Mouse (Mus musculus): ENCODE data around the gene Tead1. TPM values are rescaled to one million over a fixed set of nuclear protein-coding genes. Genes with fewer than 3 reads are reported as not detected.

Gene Tead1
- polyA plus RNA-seq, 1 experiment: 18.8 TPM

DNA sequence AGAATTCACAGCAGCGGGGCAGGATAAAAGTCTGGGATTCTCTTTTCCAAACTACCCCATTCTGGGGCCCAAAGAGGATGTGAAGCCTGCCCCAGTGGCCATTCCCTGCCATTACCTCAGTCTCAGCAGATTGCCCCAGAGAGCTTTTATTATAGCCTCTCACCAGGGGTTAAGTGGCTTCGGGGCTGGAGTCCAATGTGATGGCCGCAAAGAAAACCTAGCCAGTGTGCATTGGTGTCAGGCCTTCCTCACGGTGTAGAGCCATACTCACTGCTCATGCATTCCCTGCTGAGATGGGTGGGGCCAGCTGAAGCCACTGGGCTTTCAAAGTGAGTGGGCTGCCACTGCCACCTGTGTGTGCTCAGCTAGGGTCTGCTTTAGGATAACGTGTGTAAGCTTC is 175.4 kb downstream of the Tead1 start:
- Histone ChIP-seq H3K79me2 (ENCODE audit: control insufficient read depth, insufficient read depth) (no peaks in the 10 kb centered on the region), H3K4me2 (ENCODE audit: low read depth) (no peak overlapping the region), H3ac (ENCODE audit: control insufficient read depth, insufficient read length) (no peak overlapping the region), H3K27me3 (ENCODE audit: control insufficient read depth, insufficient read depth, insufficient read length) (no peaks in the 10 kb centered on the region), H3K36me3 (ENCODE audit: control insufficient read depth, insufficient read depth) (peaks cover 22% of the 10 kb centered on the region), H3K4me3 (no peak overlapping the region)
- TF ChIP-seq MYOG (IDR thresholded peaks at IDR 0.05; ENCODE audit: control insufficient read depth in 1 of 3, insufficient read depth in 1 of 3, insufficient read length in 2 of 3, low read depth in 2 of 3) (no peak), POLR2A (IDR thresholded peaks at IDR 0.05; ENCODE audit: insufficient read length, low read depth) (no peak), TCF3 (IDR thresholded peaks at IDR 0.05; ENCODE audit: insufficient read length, low read depth) (no peak), POLR2AphosphoS2 (IDR thresholded peaks at IDR 0.05; ENCODE audit: insufficient read length, low read depth) (no peak), USF1 (IDR thresholded peaks at IDR 0.05; ENCODE audit: low read depth) (no peak), SRF (IDR thresholded peaks at IDR 0.05; ENCODE audit: control insufficient read depth, insufficient read length, low read depth) (no peak), CEBPB (IDR thresholded peaks at IDR 0.05; ENCODE audit: insufficient read depth, poor library complexity, severe bottlenecking) (no peak), REST (IDR thresholded peaks at IDR 0.05; ENCODE audit: insufficient read depth, insufficient read length) (no peak), MYOD1 (IDR thresholded peaks at IDR 0.05; ENCODE audit: control insufficient read depth in 1 of 3, insufficient read length in 2 of 3, low read depth in 2 of 3) (no peak), MAX (IDR thresholded peaks at IDR 0.05; ENCODE audit: low read depth) (no peak), TCF12 (IDR thresholded peaks at IDR 0.05; ENCODE audit: insufficient read depth, poor library complexity, severe bottlenecking) (no peak), E2F4 (IDR thresholded peaks at IDR 0.05; ENCODE audit: insufficient read depth) (no peak)

DNA sequence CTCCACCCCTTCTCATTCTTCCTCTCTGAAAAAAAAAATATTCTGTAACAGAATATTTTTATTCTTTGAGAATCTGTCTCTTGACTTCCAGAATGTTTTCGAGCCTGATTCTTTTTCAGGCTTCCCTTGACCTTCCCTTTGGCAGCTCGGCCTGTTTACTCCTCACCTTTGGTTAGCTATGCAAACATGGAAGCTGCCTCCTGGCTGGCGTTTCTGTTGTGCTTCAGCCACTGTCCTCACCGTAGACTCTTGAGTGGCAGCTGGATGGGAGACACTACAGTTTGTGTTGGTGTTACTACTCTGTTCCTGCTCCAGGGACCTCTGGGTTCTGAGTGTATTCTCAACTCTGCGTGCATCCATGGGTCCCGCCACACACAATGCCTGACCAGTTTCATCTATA is 176.3 kb downstream of the Tead1 start:
- TF ChIP-seq CEBPB (IDR thresholded peaks at IDR 0.05; ENCODE audit: insufficient read depth, poor library complexity, severe bottlenecking): no peak
- TF ChIP-seq SRF (IDR thresholded peaks at IDR 0.05; ENCODE audit: control insufficient read depth, insufficient read length, low read depth): no peak
- TF ChIP-seq MYOG (IDR thresholded peaks at IDR 0.05; ENCODE audit: control insufficient read depth in 1 of 3, insufficient read depth in 1 of 3, insufficient read length in 2 of 3, low read depth in 2 of 3): no peak
- no peak for TF ChIP-seq TCF12 (IDR thresholded peaks at IDR 0.05; ENCODE audit: insufficient read depth, poor library complexity, severe bottlenecking)
- TF ChIP-seq MAX (IDR thresholded peaks at IDR 0.05; ENCODE audit: low read depth): no peak
- no peak for TF ChIP-seq POLR2A (IDR thresholded peaks at IDR 0.05; ENCODE audit: insufficient read length, low read depth)
- H3K4me3 ChIP-seq: no peak overlapping the region
- no peaks in the 10 kb centered on the region for H3K27me3 ChIP-seq (ENCODE audit: control insufficient read depth, insufficient read depth, insufficient read length)
- peaks cover 24% of the 10 kb centered on the region for H3K36me3 ChIP-seq (ENCODE audit: control insufficient read depth, insufficient read depth)
- no peaks in the 10 kb centered on the region for H3K79me2 ChIP-seq (ENCODE audit: control insufficient read depth, insufficient read depth)
- no peak overlapping the region for H3ac ChIP-seq (ENCODE audit: control insufficient read depth, insufficient read length)
- H3K4me2 ChIP-seq (ENCODE audit: low read depth): no peak overlapping the region

DNA sequence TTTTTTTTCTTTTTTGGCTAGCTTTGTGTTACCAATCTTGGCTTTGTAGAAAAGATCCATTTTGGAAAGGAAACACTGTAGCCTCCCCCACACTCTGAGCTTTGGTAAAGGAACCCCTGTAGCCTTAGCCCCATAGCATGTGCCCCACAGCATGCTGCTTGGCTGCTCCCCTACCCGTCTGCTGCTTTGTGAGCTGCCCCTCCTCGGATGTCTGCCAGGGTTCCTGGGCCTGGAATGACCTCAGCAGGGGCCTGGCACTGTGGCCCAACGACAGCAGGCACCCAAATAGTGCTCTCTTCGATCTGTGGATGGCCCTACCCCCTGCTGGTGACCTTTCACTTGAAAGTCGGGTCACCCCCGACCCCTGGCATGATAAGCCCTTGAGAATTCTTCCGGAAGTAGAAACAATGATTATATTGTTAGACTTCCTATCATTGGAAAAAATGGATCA is 177.0 kb downstream of the Tead1 start:
- Histone ChIP-seq H3K4me2 (ENCODE audit: low read depth) (no peak overlapping the region), H3ac (ENCODE audit: control insufficient read depth, insufficient read length) (no peak overlapping the region), H3K4me3 (no peak overlapping the region), H3K27me3 (ENCODE audit: control insufficient read depth, insufficient read depth, insufficient read length) (no peaks in the 10 kb centered on the region), H3K79me2 (ENCODE audit: control insufficient read depth, insufficient read depth) (no peaks in the 10 kb centered on the region), H3K36me3 (ENCODE audit: control insufficient read depth, insufficient read depth) (peaks cover 20% of the 10 kb centered on the region)
- TF ChIP-seq E2F4 (IDR thresholded peaks at IDR 0.05; ENCODE audit: insufficient read depth) (no peak), MYOG (IDR thresholded peaks at IDR 0.05; ENCODE audit: control insufficient read depth in 1 of 3, insufficient read depth in 1 of 3, insufficient read length in 2 of 3, low read depth in 2 of 3) (no peak), TCF12 (IDR thresholded peaks at IDR 0.05; ENCODE audit: insufficient read depth, poor library complexity, severe bottlenecking) (no peak), CEBPB (IDR thresholded peaks at IDR 0.05; ENCODE audit: insufficient read depth, poor library complexity, severe bottlenecking) (no peak), MYOD1 (IDR thresholded peaks at IDR 0.05; ENCODE audit: control insufficient read depth in 1 of 3, insufficient read length in 2 of 3, low read depth in 2 of 3) (no peak), USF1 (IDR thresholded peaks at IDR 0.05; ENCODE audit: low read depth) (no peak), SRF (IDR thresholded peaks at IDR 0.05; ENCODE audit: control insufficient read depth, insufficient read length, low read depth) (no peak), POLR2AphosphoS2 (IDR thresholded peaks at IDR 0.05; ENCODE audit: insufficient read length, low read depth) (no peak), REST (IDR thresholded peaks at IDR 0.05; ENCODE audit: insufficient read depth, insufficient read length) (no peak), TCF3 (IDR thresholded peaks at IDR 0.05; ENCODE audit: insufficient read length, low read depth) (no peak), POLR2A (IDR thresholded peaks at IDR 0.05; ENCODE audit: insufficient read length, low read depth) (no peak), MAX (IDR thresholded peaks at IDR 0.05; ENCODE audit: low read depth) (no peak)

DNA sequence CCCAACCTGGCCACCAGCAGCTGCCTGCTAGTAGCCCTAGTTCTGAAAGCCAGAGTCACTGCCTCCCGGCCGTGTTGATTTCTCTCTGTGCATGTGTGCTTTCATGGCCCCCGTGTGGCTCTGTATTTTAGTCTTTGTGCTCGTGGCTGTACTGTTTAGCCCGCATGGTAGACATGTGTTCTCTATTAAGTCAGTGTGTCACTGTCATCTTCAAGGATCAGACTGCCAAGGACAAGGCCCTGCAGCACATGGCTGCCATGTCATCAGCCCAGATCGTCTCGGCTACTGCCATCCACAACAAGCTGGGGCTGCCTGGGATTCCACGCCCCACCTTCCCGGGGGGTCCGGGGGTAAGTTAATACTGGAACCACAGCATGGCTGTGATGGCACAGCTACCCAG is 177.5 kb downstream of the Tead1 start:
- Histone ChIP-seq H3ac (ENCODE audit: control insufficient read depth, insufficient read length) (no peak overlapping the region), H3K79me2 (ENCODE audit: control insufficient read depth, insufficient read depth) (no peaks in the 10 kb centered on the region), H3K36me3 (ENCODE audit: control insufficient read depth, insufficient read depth) (peaks cover 24% of the 10 kb centered on the region), H3K4me2 (ENCODE audit: low read depth) (no peak overlapping the region), H3K27me3 (ENCODE audit: control insufficient read depth, insufficient read depth, insufficient read length) (no peaks in the 10 kb centered on the region), H3K4me3 (no peak overlapping the region)
- TF ChIP-seq E2F4 (IDR thresholded peaks at IDR 0.05; ENCODE audit: insufficient read depth) (no peak), POLR2A (IDR thresholded peaks at IDR 0.05; ENCODE audit: insufficient read length, low read depth) (no peak)

DNA sequence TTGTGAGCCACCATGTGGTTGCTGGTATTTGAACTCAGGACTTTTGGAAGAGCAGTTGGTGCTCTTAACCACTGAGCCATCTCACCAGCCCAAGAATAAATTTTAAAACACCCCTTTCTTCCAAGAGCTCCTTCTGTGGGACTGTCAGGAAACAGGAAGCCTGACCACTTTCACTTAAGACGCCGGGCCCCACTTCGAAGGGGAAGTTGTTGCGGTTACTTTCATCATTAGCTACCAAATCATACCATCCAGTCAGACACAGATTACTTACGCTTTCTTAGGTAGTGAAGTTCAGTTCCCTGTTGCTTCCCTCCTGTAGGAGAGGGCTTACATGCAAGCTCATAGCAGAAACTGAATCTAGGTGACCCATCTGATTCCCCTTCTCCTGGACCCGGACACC is 180.8 kb downstream of the Tead1 start:
- H3K4me3 ChIP-seq: no peak overlapping the region
- no peak overlapping the region for H3ac ChIP-seq (ENCODE audit: control insufficient read depth, insufficient read length)
- H3K4me2 ChIP-seq (ENCODE audit: low read depth): no peak overlapping the region
- no peaks in the 10 kb centered on the region for H3K79me2 ChIP-seq (ENCODE audit: control insufficient read depth, insufficient read depth)
- TF ChIP-seq MYOG (IDR thresholded peaks at IDR 0.05; ENCODE audit: control insufficient read depth in 1 of 3, insufficient read depth in 1 of 3, insufficient read length in 2 of 3, low read depth in 2 of 3) (no peak), TCF3 (IDR thresholded peaks at IDR 0.05; ENCODE audit: insufficient read length, low read depth) (no peak), POLR2AphosphoS2 (IDR thresholded peaks at IDR 0.05; ENCODE audit: insufficient read length, low read depth) (no peak), USF1 (IDR thresholded peaks at IDR 0.05; ENCODE audit: low read depth) (no peak), TCF12 (IDR thresholded peaks at IDR 0.05; ENCODE audit: insufficient read depth, poor library complexity, severe bottlenecking) (no peak), POLR2A (IDR thresholded peaks at IDR 0.05; ENCODE audit: insufficient read length, low read depth) (no peak), MYOD1 (IDR thresholded peaks at IDR 0.05; ENCODE audit: control insufficient read depth in 1 of 3, insufficient read length in 2 of 3, low read depth in 2 of 3) (no peak), SRF (IDR thresholded peaks at IDR 0.05; ENCODE audit: control insufficient read depth, insufficient read length, low read depth) (no peak), E2F4 (IDR thresholded peaks at IDR 0.05; ENCODE audit: insufficient read depth) (no peak), REST (IDR thresholded peaks at IDR 0.05; ENCODE audit: insufficient read depth, insufficient read length) (no peak), CEBPB (IDR thresholded peaks at IDR 0.05; ENCODE audit: insufficient read depth, poor library complexity, severe bottlenecking) (no peak), MAX (IDR thresholded peaks at IDR 0.05; ENCODE audit: low read depth) (no peak)
- peaks cover 40% of the 10 kb centered on the region for H3K36me3 ChIP-seq (ENCODE audit: control insufficient read depth, insufficient read depth)
- H3K27me3 ChIP-seq (ENCODE audit: control insufficient read depth, insufficient read depth, insufficient read length): no peaks in the 10 kb centered on the region

Data from myocyte (in vitro differentiated cells).